Mouse (Mus musculus) kidney, adult 2 months (tissue): ENCODE measurements around the gene Arpc2. TPM values are rescaled to one million over a fixed set of nuclear protein-coding genes. Genes with fewer than 3 reads are reported as not detected.

Source experiments
- DNase-seq: peaks from one replicate; pipeline ENCODE4 v3.0.0; 2021
- H3K27ac ChIP-seq: fragments of 200-500 bp; 2 replicates; pipeline ENCODE4 v1.5.1; 2012; ENCODE audit warnings: low read depth, low read length, control low read depth, inconsistent platforms; ENCODE audit not compliant: insufficient read depth
- H3K27me3 ChIP-seq: fragments of 200-500 bp; replicated peaks from 2 replicates; pipeline ENCODE4 v1.6.1; 2012; ENCODE audit warnings: mild to moderate bottlenecking, moderate library complexity, low read length, inconsistent platforms; ENCODE audit not compliant: control insufficient read depth, insufficient read depth
- H3K36me3 ChIP-seq: fragments of 200-500 bp; 2 replicates; pipeline ENCODE4 v1.6.1; 2012; ENCODE audit warnings: mild to moderate bottlenecking, moderate library complexity, low read length, inconsistent platforms; ENCODE audit not compliant: control insufficient read depth, insufficient read depth
- H3K4me1 ChIP-seq: fragments of 200-500 bp; 2 replicates; pipeline ENCODE4 v1.6.1; 2011; ENCODE audit warnings: low read length; ENCODE audit not compliant: control insufficient read depth, insufficient read depth
- H3K4me3 ChIP-seq: fragments of 200-500 bp; 2 replicates; pipeline ENCODE4 v1.5.1; 2011; ENCODE audit warnings: mild to moderate bottlenecking, low read depth, low read length, control low read depth; ENCODE audit not compliant: insufficient read depth
- CTCF ChIP-seq: fragments of 200-500 bp; conservative IDR thresholded peaks from 2 replicates; pipeline ENCODE4 v1.5.1; 2011; ENCODE audit warnings: low read depth, mild to moderate bottlenecking, control low read depth, low read length, moderate library complexity, mixed read lengths; ENCODE audit not compliant: insufficient read depth, insufficient read length
- POLR2A ChIP-seq: fragments of 200-500 bp; IDR thresholded peaks from one replicate; pipeline ENCODE4 v1.6.1; 2011; ENCODE audit warnings: low read depth, low read length, control low read depth
- WGBS: fragments of 180-500 bp; shearing (Covaris S2); methylation state at CpG from one replicate; pipeline ENCODE4 v1.1.7; 2018; 5-methylcytosine and 5-hydroxymethylcytosine counted together
- polyA plus RNA-seq: library from polyadenylated mRNA; depleted of rRNA; stranded (reverse); fragments of >200 nt; gene quantifications from 2 replicates; pipeline ENCODE4 v1.2.3, GENCODE M21; 2012

The Arpc2 gene
- polyA plus RNA-seq, 1 experiment, result 124 TPM

- TF ChIP-seq CTCF, result no peak
- no peak for TF ChIP-seq POLR2A
- Histone ChIP-seq H3K27ac (no peak overlapping the region), H3K27me3 (no peaks in the 10 kb centered on the region), H3K4me1 (peaks cover 5% of the 10 kb centered on the region; the same call in 1 of the 2 replicates), H3K36me3 (no peaks in the 10 kb centered on the region), H3K4me3 (no peak overlapping the region)
- WGBS, result 71% methylated on average over 8 of the region's 8 CpGs
- no peak for DNase-seq
Observed at GRCm38 (mm10) chr1:74199046-74199445, 36.8 kb upstream of the Arpc2 start.

GRCm38 (mm10) chr1:74201048-74201844 is 34.6 kb upstream of the Arpc2 start:
- no peak for DNase-seq
- H3K27me3 ChIP-seq, result no peaks in the 10 kb centered on the region; the same call in 1 of the 2 replicates
- no peak overlapping the region for H3K27ac ChIP-seq
- H3K4me1 ChIP-seq, result peaks cover 5% of the 10 kb centered on the region; the same call in 1 of the 2 replicates
- no peak for TF ChIP-seq CTCF
- no peak for TF ChIP-seq POLR2A
- 80% methylated on average over 7 of the region's 7 CpGs for WGBS
- H3K36me3 ChIP-seq, result no peaks in the 10 kb centered on the region
- no peak overlapping the region for H3K4me3 ChIP-seq

GRCm38 (mm10) chr1:74203457-74203856 is 32.4 kb upstream of the Arpc2 start:
- H3K4me1 ChIP-seq, result no peaks in the 10 kb centered on the region
- no peak for DNase-seq
- no peak overlapping the region for H3K27ac ChIP-seq
- 63% methylated on average over 5 of the region's 5 CpGs for WGBS
- TF ChIP-seq POLR2A (no peak), CTCF (0 out of 2 replicates have a peak, but pooled peaks have one; percentile 3)
- H3K4me3 ChIP-seq, result no peak overlapping the region
- no peaks in the 10 kb centered on the region for H3K36me3 ChIP-seq
- H3K27me3 ChIP-seq, result no peaks in the 10 kb centered on the region; the same call in 1 of the 2 replicates

- H3K27ac ChIP-seq, result no peak overlapping the region
- TF ChIP-seq POLR2A (no peak), CTCF (peak; percentile 34)
- DNase-seq, result peak; percentile 39
- no peak overlapping the region for H3K4me3 ChIP-seq
- WGBS, result 49% methylated on average over 7 of the region's 7 CpGs
- H3K4me1 ChIP-seq, result no peaks in the 10 kb centered on the region
- no peaks in the 10 kb centered on the region for H3K36me3 ChIP-seq
- no peaks in the 10 kb centered on the region; the same call in 1 of the 2 replicates for H3K27me3 ChIP-seq
Observed at GRCm38 (mm10) chr1:74205881-74206280, 30.0 kb upstream of the Arpc2 start.

- no peak for DNase-seq
- Histone ChIP-seq H3K4me1 (no peaks in the 10 kb centered on the region), H3K36me3 (no peaks in the 10 kb centered on the region), H3K27ac (no peak overlapping the region), H3K27me3 (no peaks in the 10 kb centered on the region; the same call in 1 of the 2 replicates), H3K4me3 (no peak overlapping the region)
- TF ChIP-seq CTCF (no peak), POLR2A (no peak)
- WGBS, result 75% methylated on average over 8 of the region's 8 CpGs
Observed at GRCm38 (mm10) chr1:74206642-74207041, 29.2 kb upstream of the Arpc2 start.

DNA sequence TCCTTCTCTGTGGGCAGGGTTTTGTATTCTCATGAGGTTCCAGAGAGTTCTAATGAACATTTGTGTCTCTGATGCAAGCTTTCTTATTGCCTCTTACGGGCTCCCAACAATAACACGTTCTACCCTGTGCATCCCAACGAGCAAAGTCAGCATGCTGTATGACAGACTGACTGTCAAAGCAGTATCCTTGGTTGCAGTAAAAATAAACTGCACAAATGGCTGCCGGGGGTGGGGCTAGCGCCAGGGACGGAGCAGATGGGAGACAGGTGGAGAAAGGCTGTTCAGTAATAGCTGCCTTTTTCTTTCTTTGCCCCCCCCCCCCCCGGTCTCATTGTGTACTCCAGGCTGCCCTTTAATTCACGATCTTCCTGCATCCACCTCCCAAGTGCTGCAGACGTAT is 28.0 kb upstream of the Arpc2 start:
- no peak overlapping the region for H3K27ac ChIP-seq
- 65% methylated on average over 8 of the region's 9 CpGs for WGBS
- no peak overlapping the region for H3K4me3 ChIP-seq
- no peaks in the 10 kb centered on the region for H3K36me3 ChIP-seq
- TF ChIP-seq CTCF (no peak), POLR2A (no peak)
- no peaks in the 10 kb centered on the region; the same call in 1 of the 2 replicates for H3K27me3 ChIP-seq
- H3K4me1 ChIP-seq, result no peaks in the 10 kb centered on the region
- DNase-seq, result no peak

- 39% methylated on average over 8 of the region's 8 CpGs for WGBS
- H3K36me3 ChIP-seq, result no peaks in the 10 kb centered on the region
- H3K27ac ChIP-seq, result no peak overlapping the region
- no peaks in the 10 kb centered on the region; the same call in 1 of the 2 replicates for H3K27me3 ChIP-seq
- DNase-seq, result peak; percentile 23
- H3K4me3 ChIP-seq, result no peak overlapping the region
- H3K4me1 ChIP-seq, result no peaks in the 10 kb centered on the region
- no peak for TF ChIP-seq POLR2A
- no peak for TF ChIP-seq CTCF
Observed at GRCm38 (mm10) chr1:74208941-74209340, 26.9 kb upstream of the Arpc2 start.
